In genomic region chr17:24752415-24753394, GRCm38 (mm10) we compare ENCODE assay signal across 8 mouse cellular contexts. TPM values are rescaled to one million over a fixed set of nuclear protein-coding genes. Genes with fewer than 3 reads are reported as not detected.
DNase-seq lines count a peak whose midpoint lies in the region; ATAC-seq and TF ChIP-seq lines count a peak whose summit lies in the region.

Gene Hs3st6, plus strand, starts transcription at chr17:24752988.

- H3K4me1 ChIP-seq in testis, adult 2 months (ENCODE audit: control insufficient read depth, insufficient read depth, low read length), result peaks cover 13% of the 10 kb centered on the region
- peaks cover 14% of the 10 kb centered on the region; the same call in 1 of the 2 replicates for H3K4me1 ChIP-seq in kidney, embryonic 14.5 days (ENCODE audit: control insufficient read depth, insufficient read depth, low read length)
- H3K4me1 ChIP-seq in midbrain, embryonic 11.5 days (ENCODE audit: control insufficient read depth, insufficient read depth, low read length), result peaks cover 7% of the 10 kb centered on the region

- peaks cover 4% of the 10 kb centered on the region for H3K27me3 ChIP-seq in testis, adult 2 months (ENCODE audit: control insufficient read depth, insufficient read depth, low read length)
- H3K27me3 ChIP-seq in kidney, embryonic 14.5 days (ENCODE audit: control insufficient read depth, insufficient read depth, low read length), result peaks cover 39% of the 10 kb centered on the region
- peaks cover 52% of the 10 kb centered on the region for H3K27me3 ChIP-seq in midbrain, embryonic 11.5 days (ENCODE audit: control insufficient read depth, insufficient read depth, low read length)

- DNase-seq in testis, postnatal 10 days (ENCODE audit: low spot score), result no peak
- peak; percentile 82 for DNase-seq in embryo, embryonic 9.5 days (ENCODE audit: extremely low spot score)
- peak; percentile 93 for DNase-seq in midbrain, embryonic 11.5 days (ENCODE audit: low spot score, missing footprints)
- DNase-seq in cerebellum, postnatal 14 days, result no peak
- no peak for DNase-seq in frontal cortex, postnatal 14 days (ENCODE audit: low spot score in 2 of 2)
- no peak for DNase-seq in urinary bladder, postnatal 4 days (ENCODE audit: low spot score in 2 of 2)

- TF ChIP-seq POLR2A in testis, adult 2 months (IDR thresholded peaks at IDR 0.05; ENCODE audit: control insufficient read depth, low read depth, low read length), result no peak

- H3K9ac ChIP-seq in kidney, embryonic 14.5 days (ENCODE audit: low read depth, low read length), result peak within 1 kb of the TSS; percentile 66
- H3K9ac ChIP-seq in midbrain, embryonic 11.5 days (ENCODE audit: low read length), result peak within 1 kb of the TSS; percentile 33; the same call in 1 of the 2 replicates

- TF ChIP-seq CTCF in testis, adult 2 months (IDR thresholded peaks at IDR 0.05; ENCODE audit: control insufficient read depth, insufficient read depth, insufficient replicate concordance, low read depth, low read length), result no peak

- H3K4me2 ChIP-seq in kidney, embryonic 14.5 days (replicated peaks; ENCODE audit: low read depth, low read length), result peak within 1 kb of the TSS; percentile 98
- peak within 1 kb of the TSS; percentile 96 for H3K4me2 ChIP-seq in midbrain, embryonic 11.5 days

- H3K9me3 ChIP-seq in kidney, embryonic 14.5 days (ENCODE audit: control insufficient read depth, low read length), result no peaks in the 10 kb centered on the region
- no peaks in the 10 kb centered on the region for H3K9me3 ChIP-seq in midbrain, embryonic 11.5 days (ENCODE audit: control insufficient read depth, low read length)

- no peak within 1 kb of the TSS for H3K27ac ChIP-seq in testis, adult 2 months (ENCODE audit: control insufficient read depth, insufficient read depth, low read depth, low read length)
- no peak within 1 kb of the TSS for H3K27ac ChIP-seq in kidney, embryonic 14.5 days (ENCODE audit: low read depth, low read length)
- no peak within 1 kb of the TSS for H3K27ac ChIP-seq in midbrain, embryonic 11.5 days (ENCODE audit: low read depth, low read length)

- no peaks in the 10 kb centered on the region for H3K36me3 ChIP-seq in testis, adult 2 months (ENCODE audit: control insufficient read depth, insufficient read depth, low read length)
- no peaks in the 10 kb centered on the region for H3K36me3 ChIP-seq in kidney, embryonic 14.5 days (ENCODE audit: control insufficient read depth, insufficient read depth, low read length)
- no peaks in the 10 kb centered on the region for H3K36me3 ChIP-seq in midbrain, embryonic 11.5 days (ENCODE audit: control insufficient read depth, insufficient read depth, low read length)

- peak; percentile 89 for ATAC-seq in kidney, embryonic 14.5 days (ENCODE audit: low FRiP score, low TSS enrichment)
- ATAC-seq in midbrain, embryonic 11.5 days (ENCODE audit: low FRiP score), result peak; percentile 91

- H3K4me3 ChIP-seq in testis, adult 2 months (ENCODE audit: control insufficient read depth, low read depth, low read length), result peak within 1 kb of the TSS; percentile 75
- H3K4me3 ChIP-seq in kidney, embryonic 14.5 days (ENCODE audit: low read length), result peak within 1 kb of the TSS; percentile 62
- peak within 1 kb of the TSS; percentile 48 for H3K4me3 ChIP-seq in midbrain, embryonic 11.5 days (ENCODE audit: low read depth, low read length)

- WGBS in kidney, embryonic 14.5 days, result under 1% methylated on average over 79 of the region's 82 CpGs
- under 1% methylated on average over 68 of the region's 82 CpGs for WGBS in midbrain, embryonic 11.5 days

RNA-seq across cellular contexts. Expression of gene Hs3st6, which starts in this region (rescaled TPM):
- polyA plus RNA-seq in testis, adult 2 months (2012; rRNA removed), result 0.73 and 0.89 TPM in 2 replicates
- polyA plus RNA-seq in kidney, embryonic 14.5 days (2014; fragmentation: Nextera tagmentation; extraction: Ambion mirVana), result 32.7 and 35.9 TPM in 2 replicates
- polyA plus RNA-seq in midbrain, embryonic 11.5 days (2014; fragmentation: Nextera tagmentation; extraction: Ambion mirVana), result 0.18 and 0.23 TPM in 2 replicates

Comparison
In these comparisons a context has a peak if more than half of its experiments do, and no peak if none do; other contexts are left out.
1. RNA of gene Hs3st6 (polyA plus RNA-seq): 32.7 to 35.9 TPM in kidney, embryonic 14.5 days; 0.73 to 0.89 TPM in testis, adult 2 months and 0.18 to 0.23 TPM in midbrain, embryonic 11.5 days; every median in the first group is over 10 times any median in the second.
2. Peak in DNase-seq, ATAC-seq, H3K4me3 ChIP-seq, H3K9ac ChIP-seq and H3K4me2 ChIP-seq in midbrain, embryonic 11.5 days; RNA of the gene not detected or under 1 TPM.
3. Peak in every context shown above with its lines, with median percentiles within 50 percentile points of each other: H3K4me3 ChIP-seq.